Mouse (Mus musculus) lung, embryonic 16.5 days (tissue): Measurements from ENCODE around the gene Kank4. TPM values are rescaled to one million over a fixed set of nuclear protein-coding genes. Genes with fewer than 3 reads are reported as not detected.
"Not testable (repeated sequence)": the region's sequence is repeated elsewhere in the genome, so short reads cannot be mapped to it uniquely, and the experiment has no call there.

Source experiments
- ATAC-seq: fragments of 200-750 bp; cut with Nextera tagmentation; 2 replicates; pipeline ENCODE4 v1.8.0; 2017; ENCODE audit warnings: low read depth, mild to moderate bottlenecking, moderate library complexity
- H3K27ac ChIP-seq: fragments of 300-500 bp; sonication (generic); 2 replicates; pipeline ENCODE4 v1.5.1; 2014; ENCODE audit warnings: mild to moderate bottlenecking, control low read depth, low read length
- H3K27me3 ChIP-seq: fragments of 300-500 bp; sonication (generic); 2 replicates; pipeline ENCODE4 v1.6.1; 2014; ENCODE audit warnings: low read depth, low read length, mixed read lengths; ENCODE audit not compliant: control insufficient read depth, insufficient read depth
- H3K36me3 ChIP-seq: fragments of 300-500 bp; sonication (generic); 2 replicates; pipeline ENCODE4 v1.6.1; 2014; ENCODE audit warnings: low read length; ENCODE audit not compliant: control insufficient read depth, insufficient read depth
- H3K4me1 ChIP-seq: fragments of 300-500 bp; sonication (generic); replicated peaks from 2 replicates; pipeline ENCODE4 v1.6.1; 2014; ENCODE audit warnings: low read length, mixed read lengths; ENCODE audit not compliant: control insufficient read depth, insufficient read depth
- H3K4me2 ChIP-seq: fragments of 300-500 bp; sonication (generic); 2 replicates; pipeline ENCODE4 v1.6.1; 2014; ENCODE audit warnings: low read depth, low read length, control low read depth
- H3K4me3 ChIP-seq: fragments of 300-500 bp; sonication (generic); 2 replicates; pipeline ENCODE4 v1.5.1; 2014; ENCODE audit warnings: mild to moderate bottlenecking, low read length, control low read depth
- H3K9ac ChIP-seq: fragments of 300-500 bp; sonication (generic); 2 replicates; pipeline ENCODE4 v1.6.1; 2014; ENCODE audit warnings: low read length, control low read depth
- H3K9me3 ChIP-seq: fragments of 300-500 bp; sonication (generic); 2 replicates; pipeline ENCODE4 v1.6.1; 2016; ENCODE audit warnings: low read length; ENCODE audit not compliant: control insufficient read depth
- WGBS: fragments of 180-500 bp; shearing (Covaris S2); extraction: QIAGEN DNeasy Blood & Tissue Kit; methylation state at CpG from one replicate; pipeline ENCODE4 v1.1.7; 2014; 5-methylcytosine and 5-hydroxymethylcytosine counted together
- polyA plus RNA-seq: library from polyadenylated mRNA; unstranded; fragments of >200 nt; fragmentation: Nextera tagmentation; extraction: Ambion mirVana; gene quantifications from 2 replicates; pipeline ENCODE4 v1.2.1, GENCODE M21; 2015

The Kank4 gene
- polyA plus RNA-seq, 1 experiment from 2014 or later: 3.3 TPM

DNA sequence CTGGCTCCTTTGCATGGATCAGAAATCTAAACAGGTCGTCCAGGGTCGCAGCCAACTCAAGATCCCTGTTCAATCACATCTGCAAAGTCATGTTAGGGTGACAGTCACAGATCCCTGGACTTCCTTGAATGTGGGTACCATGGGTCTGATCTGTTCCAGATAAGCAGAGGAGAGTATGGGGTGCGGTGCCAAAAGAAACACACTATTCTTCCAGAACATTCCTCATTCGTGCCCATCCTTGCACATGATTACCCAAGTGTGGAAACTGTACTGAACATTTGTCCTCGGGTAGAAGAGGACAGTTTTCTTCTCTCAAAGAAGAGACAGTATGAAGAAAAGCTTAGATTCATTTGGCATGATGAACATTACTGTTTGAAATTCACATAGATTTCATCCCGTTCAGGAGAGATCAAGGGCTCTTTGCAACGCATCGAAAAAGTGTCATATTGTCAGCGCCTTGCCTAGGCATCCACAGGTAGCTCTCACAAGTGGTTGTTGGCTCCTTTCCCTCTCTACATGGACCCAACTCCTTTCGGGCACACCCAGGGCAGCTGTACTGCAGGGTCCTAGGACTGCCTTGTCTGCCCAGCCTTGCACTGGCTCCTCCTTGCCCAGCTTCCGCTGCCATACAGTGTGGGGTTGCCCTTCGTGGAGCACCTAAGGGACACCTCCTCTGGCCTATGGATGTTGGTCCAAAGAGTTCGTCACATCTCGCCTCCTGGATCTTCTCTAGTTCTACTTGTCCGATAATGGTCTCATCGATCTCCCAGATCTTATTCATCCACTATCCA is 20.6 kb upstream of the Kank4 start:
- Histone ChIP-seq H3K27ac (no peak overlapping the region), H3K4me2 (no peak overlapping the region), H3K4me3 (no peak overlapping the region), H3K9me3 (no peaks in the 10 kb centered on the region), H3K9ac (no peak overlapping the region), H3K4me1 (peaks cover 3% of the 10 kb centered on the region), H3K27me3 (no peaks in the 10 kb centered on the region), H3K36me3 (no peaks in the 10 kb centered on the region)
- 91% methylated on average over 16 of the region's 16 CpGs for WGBS
- ATAC-seq: no peak

DNA sequence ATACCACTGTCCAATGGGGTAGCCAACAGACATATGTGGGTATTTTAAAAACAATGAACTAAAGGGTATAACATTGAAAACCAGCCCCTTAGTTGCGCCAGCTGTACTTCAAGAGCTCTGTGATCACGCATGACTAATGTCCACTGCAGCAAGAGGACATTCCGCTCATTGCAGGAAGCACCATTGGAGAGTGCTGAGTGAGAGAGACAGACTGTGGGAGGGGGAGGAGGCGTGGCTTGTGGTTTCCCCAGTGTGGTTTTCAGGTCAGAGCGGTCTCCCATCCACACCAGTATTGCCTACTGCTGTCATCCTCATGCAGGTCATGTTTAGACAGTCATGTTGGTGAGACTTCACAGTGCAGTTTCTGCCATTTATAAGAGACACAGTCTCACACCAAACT is 19.2 kb upstream of the Kank4 start:
- Histone ChIP-seq H3K9me3 (no peaks in the 10 kb centered on the region), H3K9ac (no peak overlapping the region), H3K36me3 (no peaks in the 10 kb centered on the region), H3K27me3 (no peaks in the 10 kb centered on the region), H3K27ac (no peak overlapping the region), H3K4me1 (peaks cover 3% of the 10 kb centered on the region), H3K4me3 (no peak overlapping the region), H3K4me2 (no peak overlapping the region)
- WGBS: 12% methylated on average over 5 of the region's 5 CpGs
- peak; percentile 83 for ATAC-seq

DNA sequence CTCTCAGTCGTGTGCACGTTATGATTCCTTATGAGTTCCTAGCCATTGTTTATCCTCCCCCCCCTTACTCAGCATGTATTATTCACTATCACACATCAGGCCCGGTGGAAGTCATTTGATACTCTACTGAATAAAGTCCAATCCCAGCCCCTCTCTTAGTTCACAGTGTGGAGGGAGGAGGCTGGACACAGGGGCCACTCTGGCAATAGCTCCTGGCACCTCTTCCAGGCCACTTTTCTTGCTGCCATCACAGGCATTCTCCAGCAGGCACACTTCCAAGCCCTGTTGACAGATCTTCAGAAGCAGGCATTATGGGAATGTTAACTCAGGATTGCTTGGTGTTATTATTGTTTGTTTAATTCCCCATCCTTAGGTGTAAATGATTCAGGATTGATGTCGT is 17.4 kb upstream of the Kank4 start:
- no peaks in the 10 kb centered on the region for H3K36me3 ChIP-seq
- H3K4me2 ChIP-seq: no peak overlapping the region
- 41% methylated on average over 4 of the region's 4 CpGs for WGBS
- ATAC-seq: peak; percentile 71
- H3K27ac ChIP-seq: no peak overlapping the region
- peaks cover 3% of the 10 kb centered on the region for H3K4me1 ChIP-seq
- H3K9me3 ChIP-seq: no peaks in the 10 kb centered on the region
- H3K27me3 ChIP-seq: no peaks in the 10 kb centered on the region
- H3K4me3 ChIP-seq: no peak overlapping the region
- no peak overlapping the region for H3K9ac ChIP-seq

DNA sequence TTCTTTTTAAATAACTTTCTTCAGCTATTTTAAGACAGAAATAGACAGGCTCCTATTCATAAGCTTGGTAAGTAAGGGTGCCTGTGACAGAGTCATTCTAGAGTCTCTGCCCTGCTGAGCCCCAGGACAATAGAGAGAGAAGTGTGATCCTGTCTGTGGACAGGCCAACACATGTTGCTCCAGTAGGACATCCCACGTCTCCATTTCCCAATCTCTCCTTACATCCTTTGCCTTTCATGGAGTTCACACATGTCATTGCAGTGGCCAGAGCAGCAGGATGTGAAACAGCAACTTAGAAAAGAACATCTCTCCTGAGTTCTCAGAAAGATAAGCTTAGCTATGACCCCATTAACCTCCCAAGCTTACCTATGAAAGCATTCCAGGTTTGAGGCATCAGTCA is 14.4 kb upstream of the Kank4 start:
- ATAC-seq: no peak
- H3K4me3 ChIP-seq: no peak overlapping the region
- no peak overlapping the region for H3K4me2 ChIP-seq
- peak overlapping the region; percentile 27 for H3K27ac ChIP-seq
- peaks cover 3% of the 10 kb centered on the region for H3K4me1 ChIP-seq
- no peaks in the 10 kb centered on the region for H3K9me3 ChIP-seq
- no peak overlapping the region for H3K9ac ChIP-seq
- no peaks in the 10 kb centered on the region for H3K27me3 ChIP-seq
- 25% methylated on average over 1 of the region's 1 CpGs for WGBS
- H3K36me3 ChIP-seq: no peaks in the 10 kb centered on the region

DNA sequence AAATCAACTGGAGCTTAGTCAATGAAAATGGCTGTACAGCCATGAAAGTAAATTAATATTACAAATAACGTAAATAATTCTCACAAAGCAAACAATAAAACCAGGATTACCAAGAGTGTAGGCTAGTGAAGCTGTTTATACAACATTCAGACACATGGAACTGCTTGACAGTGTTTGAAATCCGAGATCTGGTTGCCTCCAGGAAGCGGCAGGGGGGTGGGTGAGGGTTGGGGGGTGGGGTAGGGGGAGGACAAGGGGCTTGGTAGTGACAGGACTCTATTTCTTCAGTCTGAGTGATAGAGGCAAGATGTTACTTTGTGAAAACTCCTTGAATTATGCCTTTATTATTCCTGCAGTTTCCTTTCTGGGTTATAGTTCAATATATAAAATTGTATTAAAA is 9.4 kb upstream of the Kank4 start:
- WGBS: 33% methylated on average over 3 of the region's 3 CpGs
- no peaks in the 10 kb centered on the region for H3K4me1 ChIP-seq
- H3K4me2 ChIP-seq: no peak overlapping the region
- H3K27ac ChIP-seq: no peak overlapping the region
- H3K36me3 ChIP-seq: no peaks in the 10 kb centered on the region
- H3K9me3 ChIP-seq: no peaks in the 10 kb centered on the region
- H3K27me3 ChIP-seq: no peaks in the 10 kb centered on the region
- H3K4me3 ChIP-seq: no peak overlapping the region
- ATAC-seq: no peak
- no peak overlapping the region for H3K9ac ChIP-seq

DNA sequence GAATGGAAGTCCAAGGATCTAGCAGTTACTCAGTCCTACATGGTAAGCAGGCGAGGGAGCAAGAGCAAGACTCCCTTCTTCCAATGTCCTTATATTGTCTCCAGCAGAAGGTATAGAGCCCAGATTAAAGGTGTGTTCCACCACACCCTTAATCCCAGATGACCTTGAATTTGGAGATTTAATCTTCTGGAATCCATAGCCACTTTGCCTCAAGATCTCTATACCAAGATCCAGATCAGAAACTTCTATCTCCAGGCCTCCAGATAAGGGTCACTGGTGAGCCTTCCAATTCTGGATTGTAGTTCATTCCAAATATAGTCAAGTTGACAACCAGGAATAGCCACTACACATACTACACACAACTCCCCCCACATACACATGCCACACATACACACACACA is 6.4 kb upstream of the Kank4 start, which contains the start of gene I0C0044D17Rik:
I0C0044D17Rik (minus strand) TSS at position 101 of the 400 bp plus-strand sequence.
- H3K9ac ChIP-seq, H3K4me2 ChIP-seq, H3K27ac ChIP-seq, H3K4me3 ChIP-seq, H3K27me3 ChIP-seq, H3K36me3 ChIP-seq, H3K9me3 ChIP-seq, H3K4me1 ChIP-seq, ATAC-seq: not testable (repeated sequence)
- WGBS: 97% methylated on average over 1 of the region's 1 CpGs

DNA sequence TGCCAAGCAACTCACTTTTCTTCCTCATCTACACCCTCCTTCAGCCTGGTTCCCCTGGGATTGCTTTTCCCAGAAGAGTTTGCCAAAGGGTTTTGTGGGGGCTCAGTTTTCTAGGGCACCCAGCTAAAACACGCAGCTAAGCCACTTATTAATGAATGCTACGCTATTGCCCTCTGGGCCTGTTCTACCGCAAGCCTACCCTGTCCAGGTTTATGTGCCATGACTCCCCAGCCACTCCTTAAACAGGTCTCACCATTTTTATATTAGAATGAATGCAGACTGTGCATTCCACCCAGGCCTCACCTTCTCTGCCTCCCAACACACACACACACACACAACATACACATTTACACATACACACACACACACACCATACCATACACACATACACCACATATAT is 5.7 kb upstream of the Kank4 start:
- no peaks in the 10 kb centered on the region for H3K27me3 ChIP-seq
- no peaks in the 10 kb centered on the region for H3K36me3 ChIP-seq
- no peak for ATAC-seq
- H3K4me3 ChIP-seq: no peak overlapping the region
- no peaks in the 10 kb centered on the region for H3K9me3 ChIP-seq
- H3K4me2 ChIP-seq: no peak overlapping the region
- 72% methylated on average over 3 of the region's 3 CpGs for WGBS
- peaks cover 14% of the 10 kb centered on the region for H3K4me1 ChIP-seq
- H3K27ac ChIP-seq: no peak overlapping the region
- H3K9ac ChIP-seq: no peak overlapping the region

DNA sequence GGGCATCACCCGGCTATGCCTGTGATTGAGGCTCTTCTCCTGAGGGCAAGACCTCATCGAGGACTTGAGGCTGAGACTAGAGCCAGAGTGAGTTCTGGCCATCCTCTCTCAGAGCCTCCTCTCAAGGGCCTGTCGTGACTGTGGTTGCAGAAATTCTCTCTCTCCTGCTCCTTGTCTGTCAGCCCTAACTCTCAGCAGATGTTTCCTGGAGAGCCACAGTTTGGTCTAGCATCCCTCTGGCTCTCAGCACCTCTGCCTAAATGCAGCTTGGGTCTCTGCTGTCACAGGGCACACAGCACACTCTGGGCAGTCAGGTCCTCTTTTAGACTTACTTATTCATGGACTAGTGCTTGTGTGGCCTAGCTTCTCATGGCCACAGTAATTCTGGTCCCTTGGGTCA is 5.1 kb upstream of the Kank4 start:
- 56% methylated on average over 3 of the region's 3 CpGs for WGBS
- H3K27me3 ChIP-seq: no peaks in the 10 kb centered on the region
- no peak for ATAC-seq

DNA sequence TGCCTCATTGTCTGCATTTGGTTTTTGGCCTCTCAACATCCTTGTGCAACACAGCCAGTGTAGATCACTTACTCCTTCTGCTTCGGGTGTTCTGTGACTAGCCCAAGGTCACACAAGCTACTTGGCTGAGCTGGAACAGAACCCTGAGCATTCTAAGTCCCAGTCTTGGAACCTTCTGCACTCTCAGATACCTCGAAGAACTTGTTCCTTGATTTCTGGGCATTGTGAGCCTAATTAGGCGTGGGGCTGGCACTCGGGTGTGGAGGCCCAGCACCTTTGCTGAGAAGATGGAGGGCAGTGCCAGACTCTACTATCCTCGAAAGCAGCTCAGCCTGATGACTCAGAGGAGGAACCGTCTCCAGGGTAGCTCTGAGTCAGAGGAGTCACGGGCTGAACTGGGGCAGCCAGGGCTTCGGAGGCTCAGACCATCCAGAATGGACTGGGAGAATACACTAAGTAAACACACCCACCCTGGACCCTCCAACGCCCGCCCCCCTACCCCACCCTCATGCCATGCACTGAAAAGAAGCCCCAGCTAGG is 1.9 kb upstream of the Kank4 start:
- Histone ChIP-seq H3K4me2 (no peak overlapping the region), H3K36me3 (no peaks in the 10 kb centered on the region), H3K9me3 (no peaks in the 10 kb centered on the region), H3K4me1 (peaks cover 26% of the 10 kb centered on the region), H3K27me3 (no peaks in the 10 kb centered on the region), H3K4me3 (no peak overlapping the region), H3K27ac (no peak overlapping the region), H3K9ac (no peak overlapping the region)
- no peak for ATAC-seq
- 71% methylated on average over 10 of the region's 10 CpGs for WGBS

More for the DNA sequence above, 5.1 kb upstream of the Kank4 start:
- Histone ChIP-seq H3K36me3 (no peaks in the 10 kb centered on the region), H3K9ac (no peak overlapping the region), H3K27ac (no peak overlapping the region), H3K4me2 (no peak overlapping the region), H3K4me1 (peaks cover 15% of the 10 kb centered on the region), H3K9me3 (no peaks in the 10 kb centered on the region), H3K4me3 (no peak overlapping the region)
